Mouse (Mus musculus) CH12.LX (cell line): ENCODE data around the gene Itga9. TPM values are rescaled to one million over a fixed set of nuclear protein-coding genes. Genes with fewer than 3 reads are reported as not detected.

Experiments
- DNase-seq: peaks from one replicate; pipeline ENCODE4 v3.0.0-alpha.2; 2013; ENCODE audit errors: extremely low read depth
- H3K27ac ChIP-seq: 2 replicates; pipeline ENCODE4 v1.5.1; 2012; ENCODE audit warnings: low read depth, mild to moderate bottlenecking, control low read depth, moderate library complexity; ENCODE audit not compliant: insufficient read depth
- H3K27me3 ChIP-seq: replicated peaks from 2 replicates; pipeline ENCODE3; 2012; ENCODE audit warnings: inconsistent platforms
- H3K36me3 ChIP-seq, 2 experiments: replicated peaks in 1 of 2; 2 replicates each; pipeline versions ENCODE3 to v1.6.1; 2012; ENCODE audit warnings: inconsistent platforms in 1 of 2, low read length in 1 of 2, mild to moderate bottlenecking in 1 of 2, mixed read lengths in 1 of 2, moderate library complexity in 1 of 2; ENCODE audit not compliant: control insufficient read depth in 1 of 2, insufficient read depth in 1 of 2
- H3K4me1 ChIP-seq, 2 experiments: 2 replicates each; pipeline ENCODE4 v1.6.1; 2012; ENCODE audit warnings: inconsistent platforms in 1 of 2, moderate library complexity in 1 of 2; ENCODE audit not compliant: insufficient read depth in 2 of 2, control insufficient read depth in 1 of 2
- H3K4me2 ChIP-seq: 2 replicates; pipeline ENCODE4 v1.6.1; 2012; ENCODE audit warnings: low read depth, mild to moderate bottlenecking, control low read depth; ENCODE audit not compliant: poor library complexity, insufficient read depth, severe bottlenecking
- H3K4me3 ChIP-seq, 3 experiments: fragments of 150-350 bp in 1 of 3; sonication (generic) in 1 of 3; replicated peaks in 1 of 3; 2 replicates each; pipeline versions ENCODE3 to v1.5.1; 2011 to 2012; ENCODE audit warnings: low read depth in 2 of 3, low read length in 2 of 3, mild to moderate bottlenecking in 2 of 3, moderate library complexity in 2 of 3, control low read depth in 1 of 3, improper control_type of control experiment in 1 of 3, inconsistent platforms in 1 of 3, mixed read lengths in 1 of 3; ENCODE audit not compliant: poor library complexity in 1 of 3
- H3K79me2 ChIP-seq: replicated peaks from 2 replicates; pipeline ENCODE4 v1.6.1; 2012; ENCODE audit warnings: mild to moderate bottlenecking, moderate library complexity; ENCODE audit not compliant: control insufficient read depth, poor library complexity, insufficient read depth, severe bottlenecking; ENCODE audit errors: extremely low read depth
- H3K9ac ChIP-seq: 2 replicates; pipeline ENCODE4 v1.6.1; 2012; ENCODE audit warnings: low read depth, mild to moderate bottlenecking, control low read depth, moderate library complexity; ENCODE audit not compliant: insufficient read depth
- H3K9me3 ChIP-seq: replicated peaks from 2 replicates; pipeline ENCODE3; 2012; ENCODE audit warnings: low read length, inconsistent platforms, mixed read lengths
- CHD2 ChIP-seq: IDR thresholded peaks from 2 replicates; pipeline ENCODE4 v1.6.1; 2011; ENCODE audit warnings: low read length, improper control_type of control experiment
- CTCF ChIP-seq, 2 experiments: IDR thresholded peaks in 1 of 2; conservative IDR thresholded peaks in 1 of 2; 2 replicates each; pipeline ENCODE4 v1.5.1; 2011 to 2012; ENCODE audit warnings: low read depth in 2 of 2, low read length in 2 of 2, improper control_type of control experiment in 1 of 2, inconsistent platforms in 1 of 2, mild to moderate bottlenecking in 1 of 2, moderate library complexity in 1 of 2
- E2F4 ChIP-seq: IDR thresholded peaks from 2 replicates; pipeline ENCODE4 v1.6.1; 2011; ENCODE audit warnings: low read depth, low read length, improper control_type of control experiment; ENCODE audit not compliant: insufficient replicate concordance
- ELF1 ChIP-seq: IDR thresholded peaks from 2 replicates; pipeline ENCODE4 v1.6.1; 2014; ENCODE audit warnings: low read depth, mild to moderate bottlenecking, inconsistent platforms, low read length, improper control_type of control experiment
- EP300 ChIP-seq: IDR thresholded peaks from 2 replicates; pipeline ENCODE4 v1.6.1; 2011; ENCODE audit warnings: low read length, improper control_type of control experiment
- ETS1 ChIP-seq: conservative IDR thresholded peaks from 2 replicates; pipeline ENCODE4 v1.6.1; 2012; ENCODE audit warnings: low read depth, mild to moderate bottlenecking, inconsistent platforms, low read length, improper control_type of control experiment, moderate library complexity
- GABPA ChIP-seq: IDR thresholded peaks from 2 replicates; pipeline ENCODE4 v1.6.1; 2012; ENCODE audit warnings: low read depth, low read length, improper control_type of control experiment, inconsistent platforms; ENCODE audit not compliant: insufficient replicate concordance
- HCFC1 ChIP-seq: IDR thresholded peaks from 2 replicates; pipeline ENCODE4 v1.6.1; 2012; ENCODE audit warnings: low read depth, mild to moderate bottlenecking, inconsistent platforms, low read length, improper control_type of control experiment
- IRF4 ChIP-seq: IDR thresholded peaks from 2 replicates; pipeline ENCODE4 v1.6.1; 2014; ENCODE audit warnings: low read depth, mild to moderate bottlenecking, inconsistent platforms, low read length, improper control_type of control experiment
- JUN ChIP-seq: IDR thresholded peaks from 2 replicates; pipeline ENCODE4 v1.6.1; 2011; ENCODE audit warnings: low read depth, mild to moderate bottlenecking, low read length, improper control_type of control experiment, moderate library complexity; ENCODE audit not compliant: insufficient read depth
- JUND ChIP-seq: conservative IDR thresholded peaks from 2 replicates; pipeline ENCODE4 v1.6.1; 2011; ENCODE audit warnings: low read depth, low read length, improper control_type of control experiment
- KAT2A ChIP-seq: IDR thresholded peaks from 2 replicates; pipeline ENCODE4 v1.6.1; 2012; ENCODE audit warnings: low read length, improper control_type of control experiment, inconsistent platforms; ENCODE audit not compliant: insufficient replicate concordance
- MAFK ChIP-seq: IDR thresholded peaks from 2 replicates; pipeline ENCODE4 v1.6.1; 2011; ENCODE audit warnings: low read length, improper control_type of control experiment; ENCODE audit not compliant: insufficient replicate concordance
- NELFE ChIP-seq: IDR thresholded peaks from 2 replicates; pipeline ENCODE4 v1.6.1; 2011; ENCODE audit warnings: low read depth, low read length, improper control_type of control experiment
- NRF1 ChIP-seq: IDR thresholded peaks from 2 replicates; pipeline ENCODE4 v1.6.1; 2014; ENCODE audit warnings: low read depth, mild to moderate bottlenecking, inconsistent platforms, low read length, improper control_type of control experiment, moderate library complexity
- PAX5 ChIP-seq: IDR thresholded peaks from 2 replicates; pipeline ENCODE4 v1.6.1; 2012; ENCODE audit warnings: low read length, inconsistent platforms, mixed read lengths
- POLR2A ChIP-seq: IDR thresholded peaks from 2 replicates; pipeline ENCODE4 v1.6.1; 2011; ENCODE audit warnings: low read depth, mild to moderate bottlenecking, improper control_type of control experiment, low read length
- TBP ChIP-seq: conservative IDR thresholded peaks from 2 replicates; pipeline ENCODE4 v1.6.1; 2011; ENCODE audit warnings: low read depth, low read length, improper control_type of control experiment
- UBTF ChIP-seq: IDR thresholded peaks from 2 replicates; pipeline ENCODE4 v1.6.1; 2012; ENCODE audit warnings: low read depth, mild to moderate bottlenecking, inconsistent platforms, low read length, improper control_type of control experiment, moderate library complexity
- USF2 ChIP-seq: conservative IDR thresholded peaks from 2 replicates; pipeline ENCODE4 v1.6.1; 2011; ENCODE audit warnings: low read depth, low read length, improper control_type of control experiment
- ZC3H11A ChIP-seq: IDR thresholded peaks from 2 replicates; pipeline ENCODE4 v1.6.1; 2012; ENCODE audit warnings: low read depth, mild to moderate bottlenecking, inconsistent platforms, low read length, improper control_type of control experiment
- ZMIZ1 ChIP-seq: IDR thresholded peaks from 2 replicates; pipeline ENCODE4 v1.6.1; 2012; ENCODE audit warnings: low read depth, mild to moderate bottlenecking, inconsistent platforms, low read length, improper control_type of control experiment
- ZNF384 ChIP-seq: IDR thresholded peaks from 2 replicates; pipeline ENCODE4 v1.6.1; 2012; ENCODE audit warnings: low read depth, low read length, improper control_type of control experiment, inconsistent platforms
- dilution Hi-C: fragments of 300-500 bp; cut with MboI; formaldehyde crosslinking; loops from 2 replicates; pipeline ENCODE4 v1.14.3; 2020; ENCODE audit warnings: low sequenced_read_pairs; ENCODE audit not compliant: extremely low pct_unique_long_range_greater_than_20kb, extremely low pct_ligation_motif_present
- in situ Hi-C: fragments of 300-500 bp; cut with MboI; formaldehyde crosslinking; loops from 3 replicates; pipeline ENCODE4 v1.14.3; 2019; ENCODE audit warnings: low sequenced_read_pairs, low pct_ligation_motif_present, low pct_unique_long_range_greater_than_20kb, mixed read lengths
- polyA plus RNA-seq: library from polyadenylated mRNA; unstranded; fragments of >175 nt; gene quantifications from 2 replicates; pipeline ENCODE4 v1.2.1, GENCODE M21; 2012; ENCODE audit warnings: low read depth; ENCODE audit not compliant: insufficient read length
- total RNA-seq, 2 experiments: library from RNA; depleted of rRNA; stranded (reverse); fragments of 300-350 nt in 1 of 2; fragments of >200 nt in 1 of 2; gene quantifications; 2 replicates each; pipeline ENCODE4 v1.2.3; 2012 to 2014

The Itga9 gene
- total and polyA plus RNA-seq, 3 experiments: 0.19 TPM; not detected in 2

- H3K9ac ChIP-seq: no peak overlapping the region
- H3K27ac ChIP-seq: no peak overlapping the region
- no peak overlapping the region for H3K4me3 ChIP-seq
- TF ChIP-seq ELF1: no peak
- no peak for TF ChIP-seq TBP
- TF ChIP-seq USF2: no peak
- no peak for TF ChIP-seq CHD2
- no peak for TF ChIP-seq MAFK
- no peak for TF ChIP-seq POLR2A
- TF ChIP-seq NELFE: no peak
- TF ChIP-seq ZNF384: no peak
- no peak for TF ChIP-seq GABPA
- TF ChIP-seq KAT2A: no peak
- TF ChIP-seq ZC3H11A: no peak
- TF ChIP-seq ZMIZ1: no peak
- no peak for TF ChIP-seq UBTF
- no peak for TF ChIP-seq CTCF (conservative IDR thresholded peaks at IDR 0.05 in 1 of 2, IDR thresholded peaks at IDR 0.05 in 1 of 2; ENCODE audit: low read depth in 2 of 2, low read length in 2 of 2)
- TF ChIP-seq ETS1: no peak
- TF ChIP-seq HCFC1: no peak
- no peak for TF ChIP-seq EP300
- TF ChIP-seq E2F4: no peak
- TF ChIP-seq NRF1: no peak
- no peak for TF ChIP-seq IRF4
- no peaks in the 10 kb centered on the region for H3K79me2 ChIP-seq
- no peaks in the 10 kb centered on the region for H3K36me3 ChIP-seq
- dilution Hi-C loops: no loop called here
- no peaks in the 10 kb centered on the region for H3K4me1 ChIP-seq
- in situ Hi-C loops: no loop called here
- peaks cover 9% of the 10 kb centered on the region for H3K9me3 ChIP-seq
- DNase-seq: no peak
- H3K4me2 ChIP-seq: no peak overlapping the region
- H3K27me3 ChIP-seq: peaks cover 30% of the 10 kb centered on the region
These were observed 322.2 kb downstream of the Itga9 start for GRCm38 (mm10) chr9:118928656-118929055.

GRCm38 (mm10) chr9:118930611-118931010, 324.1 kb downstream of the Itga9 start:
- Histone ChIP-seq H3K4me1 (no peaks in the 10 kb centered on the region), H3K36me3 (no peaks in the 10 kb centered on the region), H3K79me2 (no peaks in the 10 kb centered on the region), H3K27me3 (peaks cover 30% of the 10 kb centered on the region), H3K4me2 (no peak overlapping the region), H3K9me3 (peaks cover 7% of the 10 kb centered on the region), H3K27ac (no peak overlapping the region), H3K4me3 (no peak overlapping the region), H3K9ac (no peak overlapping the region)
- in situ Hi-C loops (no loop called here), dilution Hi-C loops (no loop called here)
- no peak for DNase-seq
- TF ChIP-seq USF2: no peak
- TF ChIP-seq ZC3H11A: no peak
- no peak for TF ChIP-seq PAX5
- TF ChIP-seq ETS1: no peak
- no peak for TF ChIP-seq JUN
- no peak for TF ChIP-seq ELF1
- TF ChIP-seq JUND: no peak
- TF ChIP-seq MAFK: no peak
